Mouse (Mus musculus) heart, postnatal 10 days (tissue): ENCODE measurements around the gene Rnls. TPM values are rescaled to one million over a fixed set of nuclear protein-coding genes. Genes with fewer than 3 reads are reported as not detected.

ENCODE experiments used
- DNase-seq, 2 experiments: peaks; one replicate each; pipeline ENCODE4 v3.0.0; 2021
- intact Hi-C: fragments of 180-260 bp; cut with DNase I; formaldehyde crosslinking; loops from one replicate; pipeline ENCODE4 v1.15.1; 2025
- total RNA-seq, 2 experiments: library from RNA; stranded (reverse); gene quantifications; 2 replicates each; pipeline ENCODE4 v1.2.3; 2021

The Rnls gene
- total RNA-seq, 2 experiments from 2014 or later: 12.9 to 14.2 TPM

DNA sequence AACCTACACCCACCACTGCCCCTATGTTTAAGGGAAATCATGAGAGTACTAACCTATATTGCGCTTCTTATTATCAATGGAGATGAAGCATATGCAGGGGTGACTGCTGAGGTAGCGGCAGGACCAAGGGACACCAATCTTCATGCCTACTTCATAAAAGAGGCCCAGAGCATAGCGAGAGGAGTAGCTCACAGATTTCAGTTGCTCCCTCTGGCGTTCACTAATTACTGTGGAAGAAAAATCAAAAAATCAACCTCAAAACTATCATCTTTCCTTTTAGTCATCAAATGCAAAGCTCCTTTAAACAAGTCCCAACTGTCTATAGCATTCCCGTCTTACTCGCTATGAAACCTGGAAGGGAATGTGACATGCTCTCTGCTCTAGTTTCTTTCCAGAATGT, 189.7 kb downstream of the Rnls start:
- DNase-seq: no peak
- intact Hi-C loops: no loop called here

GRCm38 (mm10) chr19:33201181-33201580, 190.9 kb downstream of the Rnls start:
- DNase-seq: no peak

GRCm38 (mm10) chr19:33192064-33192463, 200.0 kb downstream of the Rnls start:
- intact Hi-C loops: no loop called here
- no peak for DNase-seq

More at GRCm38 (mm10) chr19:33201181-33201580, 190.9 kb downstream of the Rnls start:
- intact Hi-C loops: no loop called here

DNA sequence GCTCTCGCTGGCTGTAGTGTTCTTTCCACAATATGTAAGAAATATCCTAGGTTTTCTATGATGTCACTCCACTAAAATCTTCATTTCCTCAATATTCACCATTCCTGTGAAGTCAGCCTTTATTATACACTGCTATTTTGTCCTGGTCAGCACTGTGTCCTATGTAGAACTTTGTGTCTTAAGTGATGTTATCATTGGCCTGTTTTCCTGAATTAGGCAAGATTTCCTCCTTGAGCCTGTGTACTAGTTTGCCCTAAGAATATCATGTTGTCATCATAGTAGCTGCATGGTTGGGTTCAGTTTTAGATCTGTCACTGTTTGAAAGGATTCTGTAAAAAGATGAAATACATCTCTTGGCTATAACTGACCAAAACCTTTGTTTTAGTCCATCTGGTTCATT, 203.3 kb downstream of the Rnls start:
- intact Hi-C loops: no loop called here
- DNase-seq: no peak

DNA sequence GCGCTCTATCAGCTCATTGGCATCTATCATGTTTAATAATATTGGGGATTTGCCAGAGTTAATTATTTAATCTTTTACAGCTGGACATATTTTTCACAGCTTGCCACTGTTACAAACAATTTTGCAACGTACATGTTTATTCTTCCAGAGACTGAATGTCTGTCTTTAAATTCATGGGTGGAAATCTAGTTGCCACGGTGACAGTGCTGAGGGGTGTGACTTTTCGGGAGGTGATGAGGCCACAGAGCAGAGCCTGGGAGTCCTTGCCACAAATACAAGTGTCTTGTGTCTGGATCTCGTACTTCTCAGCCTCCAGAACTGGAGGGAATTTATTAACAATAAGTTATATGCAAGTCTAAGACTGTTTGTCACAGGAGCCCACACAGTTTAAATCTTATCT, 212.5 kb downstream of the Rnls start:
- no peak for DNase-seq
- intact Hi-C loops: no loop called here

- intact Hi-C loops: no loop called here
- no peak for DNase-seq
Observed at GRCm38 (mm10) chr19:33178866-33179265, 213.2 kb downstream of the Rnls start.

- intact Hi-C loops: no loop called here
Observed at GRCm38 (mm10) chr19:33178367-33178766, 213.7 kb downstream of the Rnls start.

DNA sequence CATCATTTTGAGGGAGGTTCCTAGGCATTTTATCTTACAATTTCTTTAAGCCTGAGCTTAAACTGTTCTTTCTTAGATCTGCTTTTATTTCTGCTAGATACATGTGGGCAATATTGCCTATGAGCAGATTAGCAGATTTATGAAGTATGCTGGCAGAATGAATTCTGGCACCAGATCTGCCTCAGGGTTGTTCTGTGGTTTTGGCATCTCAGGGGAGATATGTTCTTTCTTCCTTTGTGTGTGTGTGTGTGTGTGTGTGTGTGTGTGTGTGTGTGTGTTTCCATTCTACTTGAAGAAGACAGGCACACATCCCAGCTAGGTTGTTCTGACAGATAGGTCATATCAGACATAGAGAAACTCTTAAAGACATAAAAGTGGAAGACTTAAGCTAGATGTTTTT, 218.1 kb downstream of the Rnls start:
- intact Hi-C loops: no loop called here
- DNase-seq: no peak

More at GRCm38 (mm10) chr19:33178367-33178766, 213.7 kb downstream of the Rnls start:
- no peak for DNase-seq

GRCm38 (mm10) chr19:33169881-33170280, 222.2 kb downstream of the Rnls start:
- intact Hi-C loops: no loop called here
- no peak for DNase-seq

DNA sequence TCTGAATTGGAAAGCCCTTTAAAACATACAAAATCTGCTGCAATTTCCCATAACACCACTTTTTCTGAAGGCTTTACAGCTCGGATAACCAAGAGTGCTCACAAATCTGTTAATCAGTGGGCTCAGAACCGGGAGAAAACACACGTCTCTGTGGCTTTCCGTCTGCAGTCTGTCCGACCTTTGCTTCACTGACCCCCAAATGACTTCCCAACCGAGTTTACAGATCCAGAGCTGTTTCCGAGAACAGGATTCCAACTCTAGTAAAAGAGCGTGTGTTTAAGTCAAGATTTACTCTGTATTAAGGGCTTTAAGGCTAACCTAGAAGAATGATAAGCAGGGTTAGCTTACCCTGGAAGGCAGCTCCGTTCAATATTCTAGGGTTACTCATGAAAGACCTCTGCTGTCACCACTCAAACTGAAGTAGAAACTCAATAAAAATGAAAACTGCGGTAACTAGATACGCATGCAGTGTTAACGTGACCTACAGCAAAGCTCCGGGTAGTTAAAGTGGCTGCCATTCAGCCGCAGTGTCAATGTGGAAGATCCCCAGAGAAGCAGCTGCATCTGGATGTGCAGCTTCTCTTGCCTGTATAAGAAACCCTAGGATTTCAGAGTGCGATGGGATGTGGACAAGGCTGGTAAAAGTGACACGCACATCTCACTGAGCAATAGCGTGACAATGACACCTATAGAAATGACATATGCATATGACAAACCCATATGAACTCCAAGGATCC, 224.4 kb downstream of the Rnls start:
- no peak for DNase-seq
- intact Hi-C loops: no loop called here

GRCm38 (mm10) chr19:33164801-33165200, 227.3 kb downstream of the Rnls start:
- intact Hi-C loops: no loop called here

GRCm38 (mm10) chr19:33161903-33162302, 230.2 kb downstream of the Rnls start:
- no peak for DNase-seq
- intact Hi-C loops: no loop called here

More at GRCm38 (mm10) chr19:33164801-33165200, 227.3 kb downstream of the Rnls start:
- no peak for DNase-seq

DNA sequence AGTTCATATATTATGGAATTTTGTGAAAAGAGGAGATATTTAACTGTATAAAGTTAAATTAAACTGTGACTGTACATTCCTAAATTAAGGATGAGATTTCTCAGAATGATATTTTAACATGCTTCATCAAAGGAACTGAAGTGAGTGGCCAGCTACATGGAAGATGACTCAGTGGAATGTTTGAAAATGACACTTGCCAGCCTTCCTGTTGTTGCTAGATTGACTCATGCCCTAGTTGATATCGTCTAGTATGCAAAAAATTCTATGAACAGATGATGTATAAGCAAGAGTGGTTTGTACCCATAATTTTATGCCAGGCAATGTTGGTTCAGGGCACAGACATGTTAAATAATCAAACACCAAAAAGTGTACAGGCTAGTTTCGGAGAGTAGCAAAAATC, 232.2 kb downstream of the Rnls start:
- no peak for DNase-seq
- intact Hi-C loops: no loop called here

DNA sequence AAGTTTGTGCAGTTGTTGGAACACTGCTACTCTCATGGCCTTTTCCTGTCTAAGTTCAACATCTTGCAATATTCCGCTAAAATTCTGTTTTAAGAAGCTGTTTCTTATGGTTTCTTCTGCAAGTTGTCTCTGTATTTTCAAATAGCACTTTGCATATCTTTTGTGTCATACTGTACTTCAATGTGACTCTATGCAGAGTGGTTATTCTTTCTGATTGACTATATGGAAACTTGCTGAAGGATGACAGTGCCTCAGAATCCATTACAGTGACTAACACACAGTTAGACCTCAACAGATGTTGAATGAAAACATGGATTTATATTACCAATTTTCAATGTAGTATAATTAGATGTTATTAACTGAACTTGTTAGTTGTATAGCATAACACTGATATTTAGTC, 232.9 kb downstream of the Rnls start:
- DNase-seq: no peak
- intact Hi-C loops: no loop called here

DNA sequence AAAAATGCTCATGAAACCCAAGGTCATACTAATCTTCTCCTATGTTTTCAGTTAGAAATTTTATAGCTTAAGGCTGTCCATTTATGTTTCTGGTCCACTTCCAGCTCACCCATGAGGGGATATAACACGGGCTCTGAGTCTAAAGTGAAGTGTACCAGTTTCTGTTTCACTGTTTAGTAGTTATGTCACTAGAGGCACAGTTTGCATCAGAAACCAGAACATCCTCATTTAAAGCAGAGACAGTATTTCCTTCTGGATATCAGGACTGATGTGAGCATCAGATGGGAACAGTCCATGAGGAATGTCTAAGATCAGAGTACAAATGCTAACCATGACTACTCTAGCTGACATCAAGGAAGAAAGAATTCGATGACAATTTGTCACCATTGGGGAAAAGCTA, 233.9 kb downstream of the Rnls start:
- DNase-seq: no peak
- intact Hi-C loops: no loop called here

DNA sequence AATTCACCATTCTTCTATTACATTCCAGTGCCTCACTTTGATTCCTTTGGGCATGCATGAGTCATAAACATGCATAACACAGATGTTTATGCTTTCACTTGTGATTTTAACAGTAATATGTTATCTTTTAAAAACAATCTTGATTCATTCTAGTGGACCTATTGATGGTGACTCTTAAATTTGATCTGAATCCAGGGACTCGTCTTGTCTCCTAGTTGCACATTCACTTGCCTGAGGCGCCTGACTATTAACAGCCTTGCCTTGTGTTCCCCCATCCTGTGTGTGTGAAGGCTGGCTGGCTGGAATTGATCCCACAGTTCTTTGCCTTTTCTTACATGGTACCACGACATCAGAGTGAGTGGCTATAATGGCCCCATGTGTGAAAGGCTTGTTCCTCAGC, 243.7 kb downstream of the Rnls start:
- intact Hi-C loops: no loop called here
- DNase-seq: no peak

GRCm38 (mm10) chr19:33143198-33143597, 248.9 kb downstream of the Rnls start:
- intact Hi-C loops: no loop called here
- no peak for DNase-seq

- intact Hi-C loops: no loop called here
- no peak for DNase-seq
Observed at GRCm38 (mm10) chr19:33137316-33137715, 254.8 kb downstream of the Rnls start.

DNA sequence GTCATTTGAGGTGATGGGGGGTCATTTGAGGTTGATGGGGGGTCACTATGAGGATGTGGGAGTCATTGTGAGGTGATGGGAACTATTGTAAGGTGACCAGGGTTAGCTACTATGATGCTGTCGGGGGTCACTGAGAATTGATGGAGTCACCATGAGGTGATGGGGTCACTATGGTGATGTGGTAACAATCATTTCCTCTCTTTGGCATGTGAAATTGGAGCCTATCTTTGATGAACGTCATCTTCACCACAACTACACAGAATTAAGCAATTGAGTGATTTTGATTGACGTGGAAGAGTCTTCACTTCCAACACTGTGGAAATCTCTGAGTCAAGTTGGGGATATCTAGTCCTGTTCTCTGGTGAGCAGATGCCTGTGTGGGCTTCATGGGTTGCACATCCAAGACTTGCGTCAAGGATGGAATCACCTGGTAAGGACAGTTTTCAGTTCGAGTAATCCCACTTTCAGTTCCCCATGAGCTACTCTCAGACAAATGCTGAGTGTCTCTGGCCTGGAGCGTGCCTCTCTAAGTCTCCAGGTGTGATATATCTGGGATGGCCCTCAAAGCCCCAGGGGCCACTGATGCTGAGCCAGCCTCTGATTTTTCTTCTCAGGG, 269.4 kb downstream of the Rnls start:
- no peak for DNase-seq
- intact Hi-C loops: no loop called here

- no peak for DNase-seq
- intact Hi-C loops: no loop called here
Observed at GRCm38 (mm10) chr19:33119947-33120346, 272.1 kb downstream of the Rnls start.

DNA sequence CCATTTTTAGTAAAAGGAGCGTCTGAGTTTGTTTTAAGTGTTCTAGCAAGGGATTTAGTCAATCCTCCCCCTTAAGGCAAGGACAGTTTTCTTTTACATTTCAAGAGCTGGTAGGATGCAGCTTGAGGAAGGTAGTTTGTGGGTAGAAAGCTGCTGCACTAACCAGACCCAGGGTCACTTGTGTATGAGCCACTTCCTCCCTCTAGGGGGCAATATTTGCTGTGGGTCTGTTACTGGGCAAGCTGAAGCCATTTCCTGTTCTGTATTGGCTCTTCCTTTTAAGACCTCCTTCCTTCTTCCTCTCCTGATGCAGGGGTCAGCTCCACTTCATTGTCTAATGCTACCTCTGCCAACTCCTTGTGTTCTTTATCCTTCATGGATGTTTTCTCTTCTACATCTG, 273.2 kb downstream of the Rnls start:
- intact Hi-C loops: no loop called here

DNA sequence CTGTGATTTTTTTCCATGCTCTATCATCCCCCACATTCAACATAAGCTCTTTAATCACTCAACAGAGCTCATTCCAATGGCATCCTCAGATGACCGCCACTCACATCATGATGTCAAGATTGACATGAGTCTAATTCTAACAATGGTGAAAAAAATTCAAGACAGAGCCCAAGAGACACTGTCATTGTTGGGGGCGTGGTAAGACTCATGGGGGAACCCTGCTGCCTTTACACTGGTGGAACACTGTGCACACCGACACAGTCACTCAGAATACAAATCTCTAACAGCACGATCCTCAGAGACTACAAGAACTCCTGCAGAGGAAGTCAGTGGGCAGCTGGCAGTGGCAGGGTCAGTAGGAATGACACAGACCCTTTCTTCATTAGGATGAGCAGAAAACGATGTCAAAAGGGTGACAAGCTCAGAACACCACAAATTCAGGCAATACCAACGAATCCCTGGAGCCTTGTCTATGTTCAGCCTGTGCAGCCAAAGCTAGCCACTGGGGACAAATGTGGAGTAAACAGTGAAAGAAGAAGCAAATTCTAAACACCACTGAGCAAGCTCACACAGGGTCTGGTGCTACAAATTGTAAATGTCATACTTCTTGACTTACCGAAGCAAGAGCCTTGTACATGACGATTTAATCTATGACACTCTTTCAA, 277.3 kb downstream of the Rnls start:
- intact Hi-C loops: loop anchor here (5.0 kb wide), 4 partner anchors 108 to 357 kb away; partner anchors contain the start of gene Pten
- DNase-seq: no peak

More for the DNA sequence above, 273.2 kb downstream of the Rnls start:
- DNase-seq: no peak
